Mouse (Mus musculus) neural tube, embryonic 14.5 days (tissue): ENCODE measurements around the gene Fhdc1. TPM values are rescaled to one million over a fixed set of nuclear protein-coding genes. Genes with fewer than 3 reads are reported as not detected.
A peak's percentile ranks its signal among the peaks of the same experiment; 100 is the strongest.

Source experiments
- ATAC-seq: fragments of 200-750 bp; cut with Nextera tagmentation; 2 replicates; pipeline ENCODE4 v1.8.0; 2017; ENCODE audit warnings: low read depth, mild to moderate bottlenecking, moderate TSS enrichment, moderate library complexity
- H3K27ac ChIP-seq: fragments of 300-500 bp; sonication (generic); 2 replicates; pipeline ENCODE4 v1.5.1; 2014; ENCODE audit warnings: low read depth, mild to moderate bottlenecking, control low read depth, low read length, moderate library complexity, mixed read lengths
- H3K27me3 ChIP-seq: fragments of 300-500 bp; sonication (generic); 2 replicates; pipeline ENCODE4 v1.6.1; 2014; ENCODE audit warnings: low read length; ENCODE audit not compliant: control insufficient read depth, insufficient read depth
- H3K36me3 ChIP-seq: fragments of 300-500 bp; sonication (generic); 2 replicates; pipeline ENCODE4 v1.6.1; 2014; ENCODE audit warnings: low read length, mixed read lengths; ENCODE audit not compliant: control insufficient read depth, insufficient read depth
- H3K4me1 ChIP-seq: fragments of 300-500 bp; sonication (generic); 2 replicates; pipeline ENCODE4 v1.6.1; 2014; ENCODE audit warnings: low read length; ENCODE audit not compliant: control insufficient read depth, insufficient read depth
- H3K4me2 ChIP-seq: fragments of 300-500 bp; sonication (generic); 2 replicates; pipeline ENCODE4 v1.6.1; 2014; ENCODE audit warnings: mild to moderate bottlenecking, low read depth, low read length, control low read depth
- H3K4me3 ChIP-seq: fragments of 300-500 bp; sonication (generic); 2 replicates; pipeline ENCODE4 v1.5.1; 2014; ENCODE audit warnings: low read depth, low read length, control low read depth, mixed read lengths
- H3K9ac ChIP-seq: fragments of 300-500 bp; sonication (generic); replicated peaks from 2 replicates; pipeline ENCODE4 v1.6.1; 2014; ENCODE audit warnings: low read depth, mild to moderate bottlenecking, control low read depth, low read length, mixed read lengths
- H3K9me3 ChIP-seq: fragments of 300-500 bp; sonication (generic); 2 replicates; pipeline ENCODE4 v1.6.1; 2016; ENCODE audit warnings: low read length; ENCODE audit not compliant: control insufficient read depth
- WGBS: fragments of 180-500 bp; shearing (Covaris S2); extraction: QIAGEN DNeasy Blood & Tissue Kit; methylation state at CpG from one replicate; pipeline ENCODE4 v1.1.7; 2014; 5-methylcytosine and 5-hydroxymethylcytosine counted together
- polyA plus RNA-seq: library from polyadenylated mRNA; unstranded; fragments of >200 nt; fragmentation: Nextera tagmentation; extraction: Ambion mirVana; gene quantifications from 2 replicates; pipeline ENCODE4 v1.2.1, GENCODE M21; 2014

Fhdc1 gene
- polyA plus RNA-seq, 1 experiment from 2014 or later, result 7.2 TPM

- Histone ChIP-seq H3K4me1 (0 out of 2 replicates have a peak, but pooled peaks cover 3% of the 10 kb centered on the region), H3K9ac (no peak overlapping the region), H3K36me3 (no peaks in the 10 kb centered on the region), H3K4me2 (no peak overlapping the region), H3K9me3 (no peaks in the 10 kb centered on the region), H3K27ac (no peak overlapping the region), H3K4me3 (no peak overlapping the region), H3K27me3 (no peaks in the 10 kb centered on the region)
- WGBS, result 68% methylated on average over 10 of the region's 10 CpGs
- ATAC-seq, result no peak
These were observed 20.3 kb upstream of the Fhdc1 start for GRCm38 (mm10) chr3:84500491-84500890.

GRCm38 (mm10) chr3:84497718-84498117 is 17.5 kb upstream of the Fhdc1 start:
- no peaks in the 10 kb centered on the region for H3K36me3 ChIP-seq
- no peaks in the 10 kb centered on the region for H3K9me3 ChIP-seq
- H3K27ac ChIP-seq, result no peak overlapping the region
- no peaks in the 10 kb centered on the region for H3K27me3 ChIP-seq
- no peak overlapping the region for H3K4me3 ChIP-seq
- no peak for ATAC-seq
- H3K4me2 ChIP-seq, result no peak overlapping the region
- 35% methylated on average over 11 of the region's 11 CpGs for WGBS
- 0 out of 2 replicates have a peak, but pooled peaks cover 3% of the 10 kb centered on the region for H3K4me1 ChIP-seq
- no peak overlapping the region for H3K9ac ChIP-seq

GRCm38 (mm10) chr3:84492657-84493056 is 12.4 kb upstream of the Fhdc1 start:
- Histone ChIP-seq H3K4me1 (no peaks in the 10 kb centered on the region), H3K27me3 (no peaks in the 10 kb centered on the region), H3K9me3 (no peaks in the 10 kb centered on the region), H3K36me3 (no peaks in the 10 kb centered on the region), H3K4me2 (no peak overlapping the region), H3K9ac (no peak overlapping the region), H3K27ac (no peak overlapping the region), H3K4me3 (no peak overlapping the region)
- WGBS, result 96% methylated on average over 8 of the region's 8 CpGs
- ATAC-seq, result no peak

GRCm38 (mm10) chr3:84492148-84492547 is 11.9 kb upstream of the Fhdc1 start:
- H3K27ac ChIP-seq, result no peak overlapping the region
- no peaks in the 10 kb centered on the region for H3K9me3 ChIP-seq
- H3K27me3 ChIP-seq, result no peaks in the 10 kb centered on the region
- H3K4me3 ChIP-seq, result no peak overlapping the region
- no peak for ATAC-seq
- no peaks in the 10 kb centered on the region for H3K4me1 ChIP-seq
- WGBS, result 77% methylated on average over 4 of the region's 4 CpGs
- no peak overlapping the region for H3K9ac ChIP-seq
- no peak overlapping the region for H3K4me2 ChIP-seq
- no peaks in the 10 kb centered on the region for H3K36me3 ChIP-seq

- ATAC-seq, result no peak
- no peaks in the 10 kb centered on the region for H3K4me1 ChIP-seq
These were observed 8.5 kb upstream of the Fhdc1 start for GRCm38 (mm10) chr3:84488716-84489115.

GRCm38 (mm10) chr3:84484891-84485290 is 4.7 kb upstream of the Fhdc1 start:
- H3K9ac ChIP-seq, result no peak overlapping the region
- no peaks in the 10 kb centered on the region for H3K9me3 ChIP-seq
- no peak overlapping the region for H3K27ac ChIP-seq
- no peaks in the 10 kb centered on the region for H3K36me3 ChIP-seq
- 70% methylated on average over 3 of the region's 3 CpGs for WGBS
- H3K4me2 ChIP-seq, result no peak overlapping the region
- no peak overlapping the region for H3K4me3 ChIP-seq
- no peaks in the 10 kb centered on the region for H3K4me1 ChIP-seq
- no peak for ATAC-seq
- no peaks in the 10 kb centered on the region; the same call in 1 of the 2 replicates for H3K27me3 ChIP-seq

More at GRCm38 (mm10) chr3:84488716-84489115, 8.5 kb upstream of the Fhdc1 start:
- no peaks in the 10 kb centered on the region for H3K36me3 ChIP-seq
- no peak overlapping the region for H3K4me3 ChIP-seq
- no peak overlapping the region for H3K4me2 ChIP-seq
- 32% methylated on average over 6 of the region's 6 CpGs for WGBS
- H3K27me3 ChIP-seq, result no peaks in the 10 kb centered on the region
- H3K27ac ChIP-seq, result no peak overlapping the region
- H3K9me3 ChIP-seq, result no peaks in the 10 kb centered on the region
- no peak overlapping the region for H3K9ac ChIP-seq

GRCm38 (mm10) chr3:84484333-84484732 is 4.1 kb upstream of the Fhdc1 start:
- H3K36me3 ChIP-seq, result no peaks in the 10 kb centered on the region
- WGBS, result 66% methylated on average over 4 of the region's 4 CpGs
- H3K9me3 ChIP-seq, result no peaks in the 10 kb centered on the region
- ATAC-seq, result no peak
- H3K4me2 ChIP-seq, result no peak overlapping the region
- no peaks in the 10 kb centered on the region for H3K4me1 ChIP-seq
- no peaks in the 10 kb centered on the region; the same call in 1 of the 2 replicates for H3K27me3 ChIP-seq
- H3K4me3 ChIP-seq, result no peak overlapping the region
- no peak overlapping the region for H3K9ac ChIP-seq
- H3K27ac ChIP-seq, result no peak overlapping the region

- Histone ChIP-seq H3K9me3 (no peaks in the 10 kb centered on the region), H3K4me1 (peaks cover 5% of the 10 kb centered on the region; the same call in 1 of the 2 replicates), H3K4me2 (no peak overlapping the region), H3K27me3 (no peaks in the 10 kb centered on the region; the same call in 1 of the 2 replicates), H3K27ac (no peak overlapping the region), H3K36me3 (no peaks in the 10 kb centered on the region), H3K4me3 (no peak overlapping the region), H3K9ac (no peak overlapping the region)
- 51% methylated on average over 6 of the region's 6 CpGs for WGBS
- ATAC-seq, result no peak
These were observed 1.9 kb upstream of the Fhdc1 start for GRCm38 (mm10) chr3:84482121-84482520.

GRCm38 (mm10) chr3:84481104-84481503 is 875 bp upstream of the Fhdc1 start:
- ATAC-seq, result no peak
- no peak overlapping the region for H3K27ac ChIP-seq
- H3K36me3 ChIP-seq, result no peaks in the 10 kb centered on the region
- H3K4me2 ChIP-seq, result peak overlapping the region; percentile 97
- no peaks in the 10 kb centered on the region for H3K9me3 ChIP-seq
- peaks cover 5% of the 10 kb centered on the region; the same call in 1 of the 2 replicates for H3K4me1 ChIP-seq
- peak overlapping the region; percentile 69 for H3K4me3 ChIP-seq
- WGBS, result 5% methylated on average over 11 of the region's 11 CpGs
- H3K27me3 ChIP-seq, result no peaks in the 10 kb centered on the region; the same call in 1 of the 2 replicates
- H3K9ac ChIP-seq, result no peak overlapping the region; the same call in 1 of the 2 replicates
